Mouse (Mus musculus): ENCODE results near the gene U2af1. TPM values are rescaled to one million over a fixed set of nuclear protein-coding genes. Genes with fewer than 3 reads are reported as not detected.

The U2af1 gene
- polyA plus RNA-seq, 1 experiment from 2014 or later: 162 TPM

- Histone ChIP-seq H3K9ac (ENCODE audit: low read length) (no peak overlapping the region), H3K27ac (ENCODE audit: low read depth) (no peak overlapping the region), H3K36me3 (ENCODE audit: control insufficient read depth, insufficient read depth, low read length) (no peaks in the 10 kb centered on the region), H3K27me3 (replicated peaks; ENCODE audit: control insufficient read depth, insufficient read depth, low read length) (no peaks in the 10 kb centered on the region), H3K4me3 (ENCODE audit: low read depth, low read length) (no peak overlapping the region), H3K4me2 (ENCODE audit: low read length) (peak overlapping the region; percentile 44), H3K4me1 (replicated peaks; ENCODE audit: control insufficient read depth, insufficient read depth, low read length) (peaks cover 13% of the 10 kb centered on the region; the same call in 1 of the 2 replicates), H3K9me3 (ENCODE audit: control insufficient read depth, low read length) (no peaks in the 10 kb centered on the region)
- ATAC-seq (replicated peaks; ENCODE audit: low FRiP score, low TSS enrichment, low read depth) (peak; percentile 18; the same call in 1 of the 2 replicates), DNase-seq (ENCODE audit: low spot score) (no peak)
- WGBS: 38% methylated on average over 5 of the region's 5 CpGs
These were observed 34.2 kb upstream of the U2af1 start for GRCm38 (mm10) chr17:31692918-31693317.

GRCm38 (mm10) chr17:31689606-31690005 is 30.9 kb upstream of the U2af1 start:
- 66% methylated on average over 1 of the region's 1 CpGs for WGBS
- no peak for ATAC-seq (replicated peaks; ENCODE audit: low FRiP score, low TSS enrichment, low read depth)
- H3K36me3 ChIP-seq (ENCODE audit: control insufficient read depth, insufficient read depth, low read length): no peaks in the 10 kb centered on the region

GRCm38 (mm10) chr17:31688112-31688511 is 29.4 kb upstream of the U2af1 start:
- Histone ChIP-seq H3K4me2 (ENCODE audit: low read length) (no peak overlapping the region), H3K4me1 (replicated peaks; ENCODE audit: control insufficient read depth, insufficient read depth, low read length) (peaks cover 16% of the 10 kb centered on the region), H3K27me3 (replicated peaks; ENCODE audit: control insufficient read depth, insufficient read depth, low read length) (no peaks in the 10 kb centered on the region), H3K4me3 (ENCODE audit: low read depth, low read length) (no peak overlapping the region), H3K27ac (ENCODE audit: low read depth) (no peak overlapping the region), H3K9me3 (ENCODE audit: control insufficient read depth, low read length) (no peaks in the 10 kb centered on the region), H3K9ac (ENCODE audit: low read length) (no peak overlapping the region), H3K36me3 (ENCODE audit: control insufficient read depth, insufficient read depth, low read length) (no peaks in the 10 kb centered on the region)
- no peak for DNase-seq (ENCODE audit: low spot score)
- WGBS: 70% methylated on average over 9 of the region's 9 CpGs
- no peak for ATAC-seq (replicated peaks; ENCODE audit: low FRiP score, low TSS enrichment, low read depth)

More at GRCm38 (mm10) chr17:31689606-31690005, 30.9 kb upstream of the U2af1 start:
- no peaks in the 10 kb centered on the region for H3K9me3 ChIP-seq (ENCODE audit: control insufficient read depth, low read length)
- DNase-seq (ENCODE audit: low spot score): no peak
- no peak overlapping the region for H3K27ac ChIP-seq (ENCODE audit: low read depth)
- no peak overlapping the region for H3K4me3 ChIP-seq (ENCODE audit: low read depth, low read length)
- H3K9ac ChIP-seq (ENCODE audit: low read length): no peak overlapping the region
- peaks cover 23% of the 10 kb centered on the region for H3K4me1 ChIP-seq (replicated peaks; ENCODE audit: control insufficient read depth, insufficient read depth, low read length)
- no peaks in the 10 kb centered on the region for H3K27me3 ChIP-seq (replicated peaks; ENCODE audit: control insufficient read depth, insufficient read depth, low read length)
- H3K4me2 ChIP-seq (ENCODE audit: low read length): no peak overlapping the region

- Histone ChIP-seq H3K9ac (ENCODE audit: low read length) (peak overlapping the region; percentile 14), H3K4me3 (ENCODE audit: low read depth, low read length) (0 out of 2 replicates have a peak overlapping the region, but pooled peaks have one; percentile 0), H3K4me2 (ENCODE audit: low read length) (peak overlapping the region; percentile 35), H3K27ac (ENCODE audit: low read depth) (peak overlapping the region; percentile 90), H3K27me3 (replicated peaks; ENCODE audit: control insufficient read depth, insufficient read depth, low read length) (no peaks in the 10 kb centered on the region), H3K9me3 (ENCODE audit: control insufficient read depth, low read length) (no peaks in the 10 kb centered on the region), H3K36me3 (ENCODE audit: control insufficient read depth, insufficient read depth, low read length) (no peaks in the 10 kb centered on the region), H3K4me1 (replicated peaks; ENCODE audit: control insufficient read depth, insufficient read depth, low read length) (peaks cover 10% of the 10 kb centered on the region)
- peak; percentile 72 for DNase-seq (ENCODE audit: low spot score)
- 9% methylated on average over 3 of the region's 3 CpGs for WGBS
- peak; percentile 63 for ATAC-seq (replicated peaks; ENCODE audit: low FRiP score, low TSS enrichment, low read depth)
These were observed 27.5 kb upstream of the U2af1 start for GRCm38 (mm10) chr17:31686225-31686564.

- H3K9ac ChIP-seq (ENCODE audit: low read length): peak overlapping the region; percentile 14
- peak overlapping the region; percentile 35 for H3K4me2 ChIP-seq (ENCODE audit: low read length)
- 12% methylated on average over 17 of the region's 17 CpGs for whole genome bisulfite sequencing
- peaks cover 10% of the 10 kb centered on the region for H3K4me1 ChIP-seq (replicated peaks; ENCODE audit: control insufficient read depth, insufficient read depth, low read length)
- H3K27ac ChIP-seq (ENCODE audit: low read depth): peak overlapping the region; percentile 90
- 0 out of 2 replicates have a peak overlapping the region, but pooled peaks have one; percentile 0 for H3K4me3 ChIP-seq (ENCODE audit: low read depth, low read length)
- peak; percentile 57 for ATAC-seq (replicated peaks; ENCODE audit: low FRiP score, low TSS enrichment, low read depth)
- peak; percentile 92 for DNase-seq (ENCODE audit: low spot score)
- H3K36me3 ChIP-seq (ENCODE audit: control insufficient read depth, insufficient read depth, low read length): no peaks in the 10 kb centered on the region
- H3K9me3 ChIP-seq (ENCODE audit: control insufficient read depth, low read length): no peaks in the 10 kb centered on the region
- H3K27me3 ChIP-seq (replicated peaks; ENCODE audit: control insufficient read depth, insufficient read depth, low read length): no peaks in the 10 kb centered on the region
These were observed 27.0 kb upstream of the U2af1 start for GRCm38 (mm10) chr17:31685514-31686224.

- Histone ChIP-seq H3K9ac (ENCODE audit: low read length) (no peak overlapping the region), H3K4me3 (ENCODE audit: low read depth, low read length) (no peak overlapping the region), H3K4me1 (replicated peaks; ENCODE audit: control insufficient read depth, insufficient read depth, low read length) (no peaks in the 10 kb centered on the region), H3K27me3 (replicated peaks; ENCODE audit: control insufficient read depth, insufficient read depth, low read length) (no peaks in the 10 kb centered on the region; the same call in 1 of the 2 replicates), H3K36me3 (ENCODE audit: control insufficient read depth, insufficient read depth, low read length) (no peaks in the 10 kb centered on the region), H3K4me2 (ENCODE audit: low read length) (no peak overlapping the region), H3K9me3 (ENCODE audit: control insufficient read depth, low read length) (no peaks in the 10 kb centered on the region), H3K27ac (ENCODE audit: low read depth) (no peak overlapping the region)
- 57% methylated on average over 2 of the region's 2 CpGs for WGBS
- DNase-seq (ENCODE audit: low spot score) (no peak), ATAC-seq (replicated peaks; ENCODE audit: low FRiP score, low TSS enrichment, low read depth) (no peak)
These were observed 21.8 kb upstream of the U2af1 start for GRCm38 (mm10) chr17:31680450-31680849.

GRCm38 (mm10) chr17:31677507-31677906 is 18.8 kb upstream of the U2af1 start, which contains the start of gene Cryaa:
Gene Cryaa (plus strand): TSS chr17:31677807.
- Histone ChIP-seq H3K4me3 (ENCODE audit: low read depth, low read length) (no peak within 1 kb of the TSS), H3K27ac (ENCODE audit: low read depth) (no peak within 1 kb of the TSS), H3K27me3 (replicated peaks; ENCODE audit: control insufficient read depth, insufficient read depth, low read length) (no peaks in the 10 kb centered on the region; the same call in 1 of the 2 replicates), H3K36me3 (ENCODE audit: control insufficient read depth, insufficient read depth, low read length) (no peaks in the 10 kb centered on the region), H3K4me2 (ENCODE audit: low read length) (no peak within 1 kb of the TSS), H3K4me1 (replicated peaks; ENCODE audit: control insufficient read depth, insufficient read depth, low read length) (no peaks in the 10 kb centered on the region), H3K9ac (ENCODE audit: low read length) (no peak within 1 kb of the TSS), H3K9me3 (ENCODE audit: control insufficient read depth, low read length) (no peaks in the 10 kb centered on the region)
- WGBS: 74% methylated on average over 8 of the region's 8 CpGs
- ATAC-seq (replicated peaks; ENCODE audit: low FRiP score, low TSS enrichment, low read depth): no peak
- no peak for DNase-seq (ENCODE audit: low spot score)

- Histone ChIP-seq H3K9ac (ENCODE audit: low read length) (no peak overlapping the region), H3K4me2 (ENCODE audit: low read length) (no peak overlapping the region), H3K4me1 (replicated peaks; ENCODE audit: control insufficient read depth, insufficient read depth, low read length) (no peaks in the 10 kb centered on the region), H3K36me3 (ENCODE audit: control insufficient read depth, insufficient read depth, low read length) (no peaks in the 10 kb centered on the region), H3K4me3 (ENCODE audit: low read depth, low read length) (no peak overlapping the region), H3K27ac (ENCODE audit: low read depth) (no peak overlapping the region), H3K27me3 (replicated peaks; ENCODE audit: control insufficient read depth, insufficient read depth, low read length) (no peaks in the 10 kb centered on the region; the same call in 1 of the 2 replicates), H3K9me3 (ENCODE audit: control insufficient read depth, low read length) (no peaks in the 10 kb centered on the region)
- ATAC-seq (replicated peaks; ENCODE audit: low FRiP score, low TSS enrichment, low read depth) (no peak), DNase-seq (ENCODE audit: low spot score) (no peak)
- WGBS: 55% methylated on average over 1 of the region's 1 CpGs
These were observed 15.7 kb upstream of the U2af1 start for GRCm38 (mm10) chr17:31674426-31674825.

- H3K27me3 ChIP-seq (replicated peaks; ENCODE audit: control insufficient read depth, insufficient read depth, low read length): no peaks in the 10 kb centered on the region
- no peak for ATAC-seq (replicated peaks; ENCODE audit: low FRiP score, low TSS enrichment, low read depth)
- 86% methylated on average over 12 of the region's 12 CpGs for WGBS
These were observed 13.6 kb upstream of the U2af1 start for GRCm38 (mm10) chr17:31672279-31672678.

More at GRCm38 (mm10) chr17:31672279-31672678, 13.6 kb upstream of the U2af1 start:
- H3K36me3 ChIP-seq (ENCODE audit: control insufficient read depth, insufficient read depth, low read length): no peaks in the 10 kb centered on the region
- H3K27ac ChIP-seq (ENCODE audit: low read depth): no peak overlapping the region
- H3K4me2 ChIP-seq (ENCODE audit: low read length): no peak overlapping the region
- DNase-seq (ENCODE audit: low spot score): no peak
- H3K9ac ChIP-seq (ENCODE audit: low read length): no peak overlapping the region
- no peaks in the 10 kb centered on the region for H3K9me3 ChIP-seq (ENCODE audit: control insufficient read depth, low read length)
- H3K4me1 ChIP-seq (replicated peaks; ENCODE audit: control insufficient read depth, insufficient read depth, low read length): no peaks in the 10 kb centered on the region
- no peak overlapping the region for H3K4me3 ChIP-seq (ENCODE audit: low read depth, low read length)

Measured in intestine, embryonic 14.5 days (tissue).